Mouse (Mus musculus): Measurements from ENCODE around the gene E430018J23Rik. TPM values are rescaled to one million over a fixed set of nuclear protein-coding genes. Genes with fewer than 3 reads are reported as not detected.
A peak's percentile ranks its signal among the peaks of the same experiment; 100 is the strongest.
"Not testable (repeated sequence)": the region's sequence is repeated elsewhere in the genome, so short reads cannot be mapped to it uniquely, and the experiment has no call there.

Gene E430018J23Rik
- polyA plus RNA-seq, 1 experiment: 10.2 TPM

DNA sequence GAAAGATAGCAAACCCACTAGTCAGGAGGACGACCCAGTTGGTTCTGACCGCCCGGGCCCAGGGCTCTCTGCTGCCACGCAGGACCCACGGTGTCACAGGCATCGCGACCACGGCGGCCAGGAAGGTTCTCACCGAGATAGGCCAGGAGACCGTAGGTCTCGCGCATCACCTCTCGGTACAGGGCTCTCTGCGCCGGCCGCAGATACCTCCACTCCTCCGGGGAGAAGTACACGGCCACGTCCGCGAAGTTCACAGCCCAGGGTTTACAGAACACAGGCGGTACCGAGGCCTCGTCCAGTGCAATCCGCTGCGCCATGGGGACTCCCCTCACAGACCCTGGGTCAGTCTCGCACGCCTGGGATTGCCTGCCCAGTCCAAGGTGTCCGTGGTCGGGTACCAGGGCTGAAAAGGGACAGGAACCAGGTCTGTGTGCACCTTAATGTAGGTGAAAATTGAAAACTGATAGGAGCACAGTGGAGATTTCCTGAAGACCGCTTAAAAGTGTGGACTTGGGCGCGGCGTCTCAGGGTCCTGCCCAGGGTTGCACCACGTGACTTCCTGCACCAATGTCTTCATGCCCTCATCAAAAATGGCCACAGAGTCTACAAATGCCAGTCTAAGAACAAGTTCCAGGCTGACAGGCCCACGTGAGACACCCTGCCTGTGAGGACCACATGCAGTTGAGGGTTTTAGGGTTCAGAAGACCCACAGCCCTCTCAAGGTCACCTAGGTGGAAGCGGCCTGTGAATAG, 6.6 kb downstream of the E430018J23Rik start, which contains the start of gene 9130019O22Rik:
TSS of gene 9130019O22Rik (minus strand) at position 526 of the 752 bp plus-strand sequence.
- WGBS: 12% methylated on average over 38 of the region's 38 CpGs
- peak; percentile 81 for DNase-seq (ENCODE audit: low read depth, low spot score)

DNA sequence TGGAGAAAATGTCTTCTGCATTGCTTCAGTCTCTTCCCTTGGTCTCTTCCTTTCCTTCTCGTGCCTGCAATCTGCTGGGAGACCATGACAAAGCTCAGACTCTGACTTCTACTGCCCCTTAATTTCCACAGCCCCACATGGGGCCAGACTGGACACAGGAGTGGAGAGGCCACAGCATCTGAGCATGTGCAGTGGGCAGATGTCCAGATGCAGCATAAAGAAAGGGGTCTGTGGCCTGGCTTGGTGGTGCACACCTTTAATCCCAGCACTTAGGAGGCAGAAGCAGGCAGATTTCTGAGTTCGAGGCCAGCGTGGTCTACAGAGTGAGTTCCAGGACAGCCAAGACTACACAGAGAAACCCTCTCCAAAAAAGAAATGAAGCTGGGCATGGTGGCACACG, 7.9 kb downstream of the E430018J23Rik start:
- 98% methylated on average over 4 of the region's 4 CpGs for WGBS

DNA sequence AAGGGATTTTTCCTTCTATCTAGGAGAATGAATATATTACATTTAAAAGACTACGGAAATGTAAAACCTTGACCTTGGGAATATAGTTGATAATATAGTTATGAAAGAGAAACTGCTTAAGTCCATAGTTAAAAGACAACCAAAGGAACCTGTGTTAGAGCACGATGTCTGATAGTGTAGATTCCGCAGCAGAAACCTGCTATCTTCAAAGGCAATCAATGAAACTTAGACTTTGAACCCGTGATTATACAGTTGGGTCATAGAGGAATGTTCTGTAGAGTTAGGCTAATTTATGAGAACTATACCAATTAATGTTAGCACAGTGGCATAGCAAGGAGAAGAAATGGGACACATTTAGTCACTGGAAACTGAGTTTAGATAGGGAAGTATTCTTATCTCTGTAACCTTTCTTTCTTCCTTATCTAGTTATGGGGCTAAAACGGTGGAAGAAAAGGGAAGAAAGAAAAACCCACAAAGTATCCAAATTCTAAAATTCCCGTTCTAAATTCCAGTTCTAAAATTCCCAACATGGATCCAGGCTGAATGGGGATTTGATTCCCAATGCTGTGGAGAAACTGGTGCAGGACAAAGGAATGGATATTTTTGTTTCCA, 15.0 kb downstream of the E430018J23Rik start:
- WGBS: 26% methylated on average over 6 of the region's 6 CpGs
- DNase-seq (ENCODE audit: low read depth, low spot score): no peak

More for the DNA sequence above, 7.9 kb downstream of the E430018J23Rik start:
- not testable (repeated sequence) for DNase-seq (ENCODE audit: low read depth, low spot score)

DNA sequence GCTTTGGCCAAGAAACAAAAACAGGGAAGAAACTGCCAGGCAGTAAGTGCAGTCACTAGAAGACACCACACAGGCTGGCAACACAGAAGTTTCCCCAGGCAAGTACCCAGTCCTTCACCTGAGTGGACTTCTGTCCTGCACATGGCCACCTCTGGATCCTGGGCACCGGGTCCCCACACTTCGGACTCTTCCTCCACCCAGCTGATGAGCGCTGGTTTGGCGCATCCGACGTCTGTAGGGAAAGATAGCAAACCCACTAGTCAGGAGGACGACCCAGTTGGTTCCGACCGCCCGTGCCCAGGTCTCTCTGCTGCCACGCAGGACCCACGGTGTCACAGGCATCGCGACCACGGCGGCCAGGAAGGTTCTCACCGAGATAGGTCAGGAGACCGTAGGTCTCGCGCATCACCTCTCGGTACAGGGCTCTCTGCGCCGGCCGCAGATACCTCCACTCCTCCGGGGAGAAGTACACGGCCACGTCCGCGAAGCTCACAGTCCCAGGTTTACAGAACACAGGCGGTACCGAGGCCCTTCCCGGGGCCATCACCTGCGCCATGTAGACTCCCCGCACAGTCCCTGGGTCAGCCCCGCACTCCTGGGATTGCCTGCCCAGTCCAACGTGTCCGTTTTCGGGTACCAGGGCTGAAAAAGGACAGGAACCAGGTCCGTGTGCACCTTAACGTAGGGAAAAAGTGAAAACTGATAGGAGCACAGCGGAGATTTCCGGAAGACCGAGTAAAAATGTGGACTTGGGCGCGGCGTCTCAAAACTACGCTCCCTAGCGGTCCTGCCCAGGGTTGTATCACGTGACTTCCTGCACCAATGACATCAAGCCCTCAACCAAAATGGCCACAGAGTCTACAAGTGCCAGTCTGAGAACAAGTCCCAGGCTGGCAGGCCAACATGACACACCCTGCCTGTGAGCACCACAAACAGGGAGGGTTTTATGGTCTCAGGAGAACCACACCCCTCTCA, 17.9 kb downstream of the E430018J23Rik start, which contains the start of gene Zfp747:
TSS of gene Zfp747 (minus strand) at position 780 of the 975 bp plus-strand sequence.
- peak; percentile 98 for DNase-seq (ENCODE audit: low read depth, low spot score)
- WGBS: under 1% methylated on average over 49 of the region's 49 CpGs

DNA sequence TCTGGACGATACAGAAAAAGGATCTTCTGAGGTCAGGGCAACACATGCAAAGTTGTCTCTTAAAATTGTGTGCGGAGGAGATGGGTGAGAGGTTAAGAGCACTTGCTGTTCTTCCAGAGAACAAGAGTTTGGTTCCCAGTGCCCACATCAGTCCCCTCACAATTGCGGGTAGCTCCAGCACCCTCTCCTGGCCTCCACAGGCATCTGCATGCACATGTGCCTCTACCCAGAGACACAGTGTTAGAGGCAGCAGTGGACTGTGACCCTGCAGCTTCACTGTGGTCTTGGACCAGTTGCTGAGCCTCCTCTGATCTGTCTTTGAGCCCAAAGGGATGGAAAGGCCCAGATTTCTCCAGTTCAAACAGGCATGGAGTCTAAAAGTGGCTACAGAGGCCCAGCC, 21.6 kb downstream of the E430018J23Rik start:
- not testable (repeated sequence) for DNase-seq (ENCODE audit: low read depth, low spot score)
- 91% methylated on average over 3 of the region's 3 CpGs for WGBS

DNA sequence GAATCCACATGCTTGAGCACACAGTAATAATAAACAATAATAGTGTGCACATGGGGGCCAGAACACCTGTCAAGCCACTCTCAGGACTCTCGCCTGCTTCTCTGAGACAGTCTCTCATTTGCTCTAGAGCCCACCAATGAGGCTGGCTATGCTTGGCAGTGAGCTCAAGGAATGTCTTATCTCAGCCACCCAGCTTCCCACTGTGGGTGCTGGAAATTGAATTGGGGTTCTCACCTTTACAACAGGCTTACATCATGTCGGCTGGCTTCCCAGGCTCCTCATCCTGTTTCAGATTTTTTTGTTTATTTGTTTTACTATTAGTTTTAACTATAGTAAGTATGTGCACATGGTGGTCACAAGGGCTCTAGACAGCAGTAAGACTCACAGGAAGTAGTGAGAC, 22.2 kb downstream of the E430018J23Rik start:
- no peak for DNase-seq (ENCODE audit: low read depth, low spot score)
- WGBS: 77% methylated on average over 2 of the region's 2 CpGs

DNA sequence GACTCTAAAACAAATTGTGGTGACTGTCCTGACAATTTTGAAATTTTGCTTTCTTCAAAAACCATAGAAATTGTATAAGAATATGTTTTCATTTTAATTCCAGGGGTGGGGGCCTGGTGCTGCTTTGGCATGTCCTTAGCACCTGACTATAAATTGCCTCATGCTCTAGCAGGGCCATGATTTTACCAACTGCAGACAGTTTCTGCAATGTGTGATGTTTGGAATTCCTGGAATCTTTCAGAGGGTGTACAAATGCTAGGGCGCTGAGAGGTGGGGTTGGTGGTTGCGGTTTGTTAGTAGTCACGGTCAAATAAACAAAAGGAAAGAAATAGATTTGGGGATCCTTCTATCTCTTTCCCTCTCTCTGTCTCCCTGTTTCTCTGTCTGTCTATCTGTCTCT, 27.2 kb downstream of the E430018J23Rik start:
- DNase-seq (ENCODE audit: low read depth, low spot score): no peak
- 85% methylated on average over 3 of the region's 3 CpGs for WGBS

DNA sequence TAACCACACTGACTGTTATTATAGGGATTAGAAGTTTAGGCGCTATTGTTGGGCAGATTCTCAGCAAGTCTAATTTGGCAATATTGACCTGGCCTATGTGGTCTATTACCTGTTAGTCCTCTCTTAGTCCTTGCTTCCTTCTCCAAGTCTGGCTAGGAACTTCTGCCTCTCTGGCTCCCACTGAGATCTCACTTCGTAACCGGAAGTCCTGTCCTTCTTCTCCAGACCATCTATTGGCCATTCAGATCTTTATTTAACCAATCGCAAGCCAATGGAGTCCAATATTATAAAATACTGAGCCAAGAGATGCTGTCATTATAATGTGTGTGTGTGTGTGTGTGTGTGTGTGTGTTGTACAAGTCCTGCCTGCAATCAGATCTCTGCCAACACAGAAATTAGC, 29.3 kb downstream of the E430018J23Rik start:
- WGBS: 63% methylated on average over 4 of the region's 4 CpGs
- DNase-seq (ENCODE audit: low read depth, low spot score): no peak

DNA sequence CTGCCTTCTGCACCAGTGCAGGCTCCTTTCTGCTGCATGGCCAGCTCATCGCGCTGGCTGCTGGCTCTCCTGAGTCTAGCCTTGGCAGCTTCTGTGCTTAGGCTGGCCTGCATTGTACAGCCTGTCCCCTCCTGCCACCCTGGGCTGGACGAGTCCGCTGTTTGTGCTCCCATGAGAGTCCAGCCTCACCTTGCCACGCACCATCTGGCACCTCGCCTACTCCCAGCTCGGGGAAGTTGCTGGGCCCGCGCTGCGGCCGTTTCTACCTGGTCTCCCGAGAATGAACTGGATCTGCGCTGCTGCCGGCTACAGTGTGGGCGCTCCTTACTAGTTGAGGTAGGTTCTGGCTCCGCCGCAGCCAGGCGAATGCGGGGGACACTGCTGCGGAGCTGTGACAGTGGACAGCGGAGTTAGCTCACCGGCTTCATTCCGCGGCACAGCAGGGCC, 29.9 kb downstream of the E430018J23Rik start:
- WGBS: 20% methylated on average over 24 of the region's 24 CpGs
- DNase-seq (ENCODE audit: low read depth, low spot score): no peak

DNA sequence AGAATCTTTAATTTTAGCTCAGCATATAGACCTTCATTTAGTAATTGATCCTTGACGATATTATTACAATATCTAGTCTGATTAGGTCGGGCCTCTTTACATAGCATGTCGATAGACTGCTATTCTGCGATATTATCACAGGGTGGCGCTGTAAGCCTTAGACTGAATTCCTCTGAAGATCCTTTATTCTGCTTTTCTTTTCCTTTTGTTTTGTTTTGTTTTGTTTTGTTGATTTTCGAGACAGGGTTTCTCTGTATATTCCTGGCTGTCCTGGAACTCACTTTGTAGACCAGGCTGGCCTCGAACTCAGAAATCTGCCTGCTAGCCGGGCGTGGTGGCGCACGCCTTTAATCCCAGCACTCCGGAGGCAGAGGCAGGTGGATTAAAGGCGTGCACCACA, 31.0 kb downstream of the E430018J23Rik start:
- 12% methylated on average over 13 of the region's 13 CpGs for WGBS
- DNase-seq (ENCODE audit: low read depth, low spot score): not testable (repeated sequence)

DNA sequence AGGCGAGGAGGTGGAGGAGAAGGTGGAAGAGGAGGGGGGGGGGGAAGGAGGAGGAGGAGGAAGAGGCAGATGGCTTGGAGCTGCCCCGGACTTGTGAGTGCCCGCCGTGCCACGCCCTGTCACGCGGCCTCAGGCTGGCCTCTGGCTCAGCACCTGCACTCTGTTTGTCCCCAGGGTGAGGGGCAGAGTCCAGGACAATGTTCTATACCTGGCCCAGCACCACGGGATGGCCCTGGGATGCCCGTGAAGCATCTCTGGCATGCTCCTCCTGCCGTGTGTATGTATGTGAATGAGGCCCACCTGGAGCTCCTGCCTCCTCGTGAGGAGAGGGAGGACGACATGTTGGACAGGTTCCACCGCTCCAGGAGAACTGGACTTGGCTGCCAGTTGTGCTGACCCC, 32.0 kb downstream of the E430018J23Rik start:
- DNase-seq (ENCODE audit: low read depth, low spot score): no peak
- 21% methylated on average over 13 of the region's 13 CpGs for whole genome bisulfite sequencing

DNA sequence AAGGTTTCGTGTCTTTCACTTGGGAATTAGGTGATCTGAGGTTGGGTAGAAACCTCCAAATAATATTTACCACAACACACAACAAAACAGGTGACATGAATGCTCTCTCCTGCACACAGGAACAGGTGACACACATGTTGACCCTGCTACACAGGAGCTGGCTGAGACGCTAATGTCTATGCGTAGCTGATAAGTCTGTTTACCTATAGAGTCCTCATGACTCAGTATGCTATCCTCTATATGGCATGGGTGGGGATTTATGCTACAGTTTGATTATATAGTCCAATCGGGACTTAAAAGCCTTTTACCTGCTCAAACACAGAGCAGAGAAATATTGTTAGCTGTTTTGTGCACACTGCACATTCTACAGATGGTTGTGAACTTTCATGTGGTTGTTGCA, 33.2 kb downstream of the E430018J23Rik start:
- no peak for DNase-seq (ENCODE audit: low read depth, low spot score)
- WGBS: 19% methylated on average over 4 of the region's 4 CpGs

DNA sequence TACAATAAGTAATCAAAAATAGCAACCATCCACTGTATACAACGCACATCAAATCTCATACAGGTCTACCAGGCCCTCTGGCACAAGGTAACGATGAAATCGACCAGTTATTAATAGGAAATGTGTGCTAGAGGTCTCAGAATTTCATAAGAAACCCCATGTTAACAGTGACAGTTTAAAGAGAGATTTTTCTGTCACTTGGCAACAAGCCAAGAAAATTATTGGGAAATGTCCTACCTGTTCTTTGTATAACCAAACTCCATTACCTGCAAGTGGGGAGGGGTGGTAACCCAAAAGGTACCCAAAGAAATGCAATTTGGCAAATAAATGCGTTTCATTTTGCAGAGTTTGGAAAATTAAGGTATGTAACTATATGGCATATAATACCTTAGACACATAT, 35.0 kb downstream of the E430018J23Rik start:
- WGBS: 72% methylated on average over 4 of the region's 4 CpGs
- DNase-seq (ENCODE audit: low read depth, low spot score): no peak

DNA sequence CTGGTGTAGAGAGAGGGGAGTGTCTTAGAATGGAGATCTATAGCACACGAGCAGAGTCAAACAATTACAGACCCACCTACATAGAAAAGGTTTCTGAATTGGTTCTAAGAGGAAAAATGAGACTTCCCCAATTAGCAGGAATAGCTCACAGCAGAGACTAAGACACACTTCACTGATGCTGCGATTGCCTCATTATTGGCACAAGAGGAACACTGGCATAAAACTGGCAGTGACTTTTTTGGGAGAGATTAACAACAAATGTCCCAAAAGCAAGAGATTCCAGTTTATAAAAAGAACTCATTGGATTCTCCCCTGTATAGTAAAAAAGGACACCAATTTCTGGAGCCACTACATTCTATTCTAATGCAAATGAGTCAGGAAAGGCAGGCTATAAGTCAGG, 35.6 kb downstream of the E430018J23Rik start:
- 61% methylated on average over 2 of the region's 2 CpGs for WGBS
- no peak for DNase-seq (ENCODE audit: low read depth, low spot score)

DNA sequence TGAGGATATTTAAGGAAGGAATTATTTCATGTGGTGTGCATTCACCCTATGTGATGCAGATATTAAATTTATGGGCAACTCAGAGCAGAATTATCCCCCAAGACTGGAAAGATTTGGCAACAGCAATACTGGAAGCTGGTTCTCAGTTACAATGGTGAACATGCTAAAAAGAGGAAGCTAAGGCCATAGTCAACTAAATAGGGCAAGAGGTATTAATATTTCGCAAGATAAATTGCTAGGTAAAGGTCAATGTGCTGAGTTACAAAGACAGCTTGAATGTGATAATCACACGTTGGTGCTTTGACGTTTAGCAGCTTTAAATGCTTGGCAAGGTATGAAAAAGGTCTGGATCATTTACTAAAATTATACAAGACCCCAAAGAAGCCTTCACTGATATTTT, 37.6 kb downstream of the E430018J23Rik start:
- no peak for DNase-seq (ENCODE audit: low read depth, low spot score)
- 57% methylated on average over 3 of the region's 3 CpGs for WGBS

DNA sequence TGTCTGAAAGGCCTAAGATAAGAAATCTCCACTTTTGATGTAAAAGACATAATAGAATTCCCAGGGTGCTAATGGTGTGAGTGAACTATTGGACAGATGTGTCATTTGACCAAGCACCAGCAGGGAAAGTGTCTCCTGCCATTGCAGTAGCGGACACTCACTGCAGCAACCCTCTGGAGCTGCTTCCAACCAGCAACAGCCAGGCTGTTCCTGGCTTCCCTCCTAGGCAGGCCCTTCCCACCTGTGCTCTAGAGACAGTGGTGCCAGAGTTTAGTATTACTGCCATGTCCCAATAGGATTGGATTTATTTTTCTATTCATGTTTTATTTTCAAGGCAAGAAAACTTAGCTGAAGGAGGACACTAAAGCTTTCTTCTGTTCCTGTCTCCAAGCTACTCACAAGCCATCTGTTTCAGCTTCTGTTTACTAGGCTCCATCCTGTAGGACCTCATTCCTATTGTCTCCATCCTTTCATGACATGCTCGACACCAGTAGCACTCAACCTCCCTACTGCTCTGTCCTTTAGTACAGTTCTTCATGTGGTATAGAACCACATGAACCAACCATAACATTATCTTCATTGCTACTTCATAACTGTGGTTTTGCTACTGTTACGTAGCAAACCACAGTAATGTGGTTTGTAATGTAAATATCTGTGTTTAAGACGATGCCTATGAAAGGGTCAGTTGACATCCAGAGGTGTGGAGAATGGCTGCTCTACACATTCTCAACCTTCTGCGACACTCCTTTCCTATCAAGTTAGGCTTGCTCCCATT, 42.0 kb downstream of the E430018J23Rik start:
- DNase-seq (ENCODE audit: low read depth, low spot score): no peak
- WGBS: 87% methylated on average over 5 of the region's 5 CpGs

DNA sequence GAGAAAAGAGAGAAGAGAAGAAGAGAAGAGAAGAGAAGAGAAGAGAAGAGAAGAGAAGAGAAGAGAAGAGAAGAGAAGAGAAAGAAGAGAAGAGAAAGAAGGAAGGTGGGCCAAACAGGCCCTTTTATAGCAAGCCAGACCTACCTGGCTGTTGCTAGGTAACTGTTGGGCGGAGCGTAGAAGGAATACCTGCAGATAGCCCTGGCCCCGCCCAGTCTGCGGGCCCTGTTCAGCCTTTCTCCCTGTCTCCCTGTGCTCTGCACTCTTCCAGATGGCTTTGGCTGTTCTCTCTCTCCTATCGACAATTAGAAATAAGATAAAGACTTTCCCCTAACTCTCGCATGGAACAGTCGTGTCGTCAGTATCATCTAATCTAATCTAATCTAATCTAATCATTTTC, 46.8 kb downstream of the E430018J23Rik start:
- peak; percentile 88 for DNase-seq (ENCODE audit: low read depth, low spot score)
- 6% methylated on average over 8 of the region's 8 CpGs for WGBS

DNA sequence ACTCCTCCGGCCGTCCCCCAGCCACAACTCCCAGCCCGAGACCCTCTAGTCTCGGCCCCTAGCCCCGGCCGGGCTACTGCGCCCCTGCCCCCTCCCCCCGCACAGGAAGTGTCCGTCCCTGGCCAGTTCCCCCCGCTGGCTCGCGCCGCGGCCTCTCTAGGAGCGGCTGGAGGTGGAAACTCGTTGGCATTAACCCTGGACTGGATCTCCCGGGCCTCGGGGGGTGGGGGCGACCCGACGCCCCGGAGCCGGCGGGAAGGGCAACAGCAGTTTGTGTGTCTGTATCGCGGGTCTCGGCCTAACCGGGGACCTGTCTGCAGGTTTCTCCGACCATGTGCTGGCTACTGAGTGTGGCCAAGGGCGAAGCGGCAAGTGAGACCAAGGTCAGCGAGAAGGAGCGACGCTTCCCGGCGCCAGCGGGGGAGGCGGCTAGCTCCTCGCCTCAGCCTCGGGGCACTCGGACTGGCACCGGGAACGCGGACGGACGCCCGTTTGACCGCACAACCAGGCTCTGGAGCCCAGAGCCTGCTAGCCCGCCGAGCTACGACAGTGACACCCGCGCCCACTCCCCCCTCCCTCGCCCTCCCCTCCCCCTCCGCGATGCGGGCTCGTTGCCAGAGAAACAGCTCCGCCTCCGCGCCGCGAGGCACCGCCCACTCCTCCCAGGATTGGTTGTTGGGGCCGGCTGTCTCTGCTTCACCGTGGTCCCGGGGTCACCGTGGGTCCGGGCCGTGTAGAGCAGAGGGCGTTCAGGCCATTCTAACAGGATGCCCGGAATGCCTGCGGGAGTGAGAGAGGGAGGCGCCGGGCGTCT, 47.7 kb downstream of the E430018J23Rik start, which contains the start of gene Zfp768:
TSS of gene Zfp768 (minus strand) at position 78 of the 814 bp plus-strand sequence.
- DNase-seq (ENCODE audit: low read depth, low spot score): peak; percentile 40
- WGBS: under 1% methylated on average over 75 of the region's 76 CpGs

Data from large intestine, adult 2 months (tissue).